Mouse (Mus musculus) cortical plate, adult 2 months (tissue): ENCODE results near the gene Tmem207.

Source experiments
- CTCF ChIP-seq: fragments of 200-500 bp; IDR thresholded peaks from 2 replicates; pipeline ENCODE4 v1.5.1; 2011; ENCODE audit warnings: mild to moderate bottlenecking, control low read depth, low read length; ENCODE audit not compliant: insufficient read depth; ENCODE audit errors: extremely low read depth
- POLR2A ChIP-seq: fragments of 200-500 bp; IDR thresholded peaks from 2 replicates; pipeline ENCODE4 v1.6.1; 2011; ENCODE audit warnings: mild to moderate bottlenecking, low read length, control low read depth; ENCODE audit not compliant: insufficient read depth; ENCODE audit errors: extremely low read depth

DNA sequence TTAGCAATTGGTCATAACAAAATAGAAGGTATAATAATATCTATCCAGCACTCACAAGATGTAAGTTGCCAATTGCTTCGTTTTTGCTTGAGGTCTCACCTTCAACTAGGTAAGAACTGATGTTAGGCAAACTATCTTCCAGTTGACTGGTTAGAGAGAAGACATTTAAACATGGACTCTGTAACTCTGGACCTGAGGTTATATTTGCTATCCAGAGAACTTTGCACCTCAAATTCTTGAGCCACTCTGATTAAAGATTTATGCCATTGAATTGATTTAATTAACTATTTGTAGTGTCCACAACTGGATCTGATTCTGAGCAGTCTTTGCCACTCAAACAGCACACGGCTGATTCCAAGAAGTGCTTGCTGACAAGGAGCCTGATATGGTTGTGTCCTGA is 36.2 kb upstream of the Tmem207 start:
- no peak for TF ChIP-seq CTCF
- no peak for TF ChIP-seq POLR2A
